Mouse (Mus musculus) kidney, embryonic 15.5 days (tissue): ENCODE measurements around the gene Rap2a. TPM values are rescaled to one million over a fixed set of nuclear protein-coding genes. Genes with fewer than 3 reads are reported as not detected.

ENCODE experiments used
- ATAC-seq: fragments of 200-750 bp; cut with Nextera tagmentation; replicated peaks from 2 replicates; pipeline ENCODE4 v1.8.0; 2017; ENCODE audit warnings: moderate TSS enrichment; ENCODE audit not compliant: low FRiP score
- H3K27ac ChIP-seq: fragments of 300-500 bp; sonication (generic); 2 replicates; pipeline ENCODE4 v1.5.1; 2015; ENCODE audit warnings: mild to moderate bottlenecking, inconsistent platforms
- H3K27me3 ChIP-seq: fragments of 300-500 bp; sonication (generic); 2 replicates; pipeline ENCODE4 v1.6.1; 2015; ENCODE audit warnings: inconsistent platforms
- H3K36me3 ChIP-seq: fragments of 300-500 bp; sonication (generic); 2 replicates; pipeline ENCODE4 v1.6.1; 2015; ENCODE audit warnings: inconsistent platforms
- H3K4me1 ChIP-seq: fragments of 300-500 bp; sonication (generic); 2 replicates; pipeline ENCODE4 v1.6.1; 2015; ENCODE audit warnings: inconsistent platforms
- H3K4me2 ChIP-seq: fragments of 300-500 bp; sonication (generic); 2 replicates; pipeline ENCODE4 v1.6.1; 2015; ENCODE audit warnings: moderate library complexity, mild to moderate bottlenecking, inconsistent platforms
- H3K4me3 ChIP-seq: fragments of 300-500 bp; sonication (generic); replicated peaks from 2 replicates; pipeline ENCODE4 v1.5.1; 2015; ENCODE audit warnings: mild to moderate bottlenecking, inconsistent platforms
- H3K9ac ChIP-seq: fragments of 300-500 bp; sonication (generic); 2 replicates; pipeline ENCODE4 v1.6.1; 2015; ENCODE audit warnings: mild to moderate bottlenecking, inconsistent platforms
- H3K9me3 ChIP-seq: fragments of 300-500 bp; sonication (generic); replicated peaks from 2 replicates; pipeline ENCODE4 v1.6.1; 2016; ENCODE audit warnings: inconsistent platforms
- WGBS: fragments of 180-500 bp; shearing (Covaris S2); methylation state at CpG from one replicate; pipeline ENCODE4 v1.1.7; 2015; ENCODE audit warnings: mixed read lengths; 5-methylcytosine and 5-hydroxymethylcytosine counted together
- polyA plus RNA-seq: library from polyadenylated mRNA; unstranded; fragments of >200 nt; fragmentation: Nextera tagmentation; extraction: Ambion mirVana; gene quantifications from 2 replicates; pipeline ENCODE4 v1.2.1, GENCODE M21; 2015

Gene Rap2a
- polyA plus RNA-seq, 1 experiment from 2014 or later, result 16.2 TPM

- Histone ChIP-seq H3K27ac (no peak overlapping the region), H3K27me3 (no peaks in the 10 kb centered on the region), H3K36me3 (no peaks in the 10 kb centered on the region), H3K9ac (no peak overlapping the region), H3K4me3 (no peak overlapping the region), H3K4me1 (no peaks in the 10 kb centered on the region), H3K4me2 (no peak overlapping the region), H3K9me3 (no peaks in the 10 kb centered on the region; the same call in 1 of the 2 replicates)
- 71% methylated on average over 1 of the region's 1 CpGs for WGBS
- no peak for ATAC-seq
Observed at GRCm38 (mm10) chr14:120519921-120520320, 41.7 kb downstream of the Rap2a start.

- H3K4me1 ChIP-seq, result no peaks in the 10 kb centered on the region
- 55% methylated on average over 3 of the region's 3 CpGs for WGBS
- no peak for ATAC-seq
- no peak overlapping the region for H3K27ac ChIP-seq
- H3K4me3 ChIP-seq, result no peak overlapping the region
- no peak overlapping the region for H3K9ac ChIP-seq
- no peaks in the 10 kb centered on the region; the same call in 1 of the 2 replicates for H3K9me3 ChIP-seq
- no peaks in the 10 kb centered on the region for H3K27me3 ChIP-seq
- no peaks in the 10 kb centered on the region for H3K36me3 ChIP-seq
- no peak overlapping the region for H3K4me2 ChIP-seq
Observed at GRCm38 (mm10) chr14:120520843-120521242, 42.6 kb downstream of the Rap2a start.

- H3K27me3 ChIP-seq, result no peaks in the 10 kb centered on the region
- 93% methylated on average over 5 of the region's 5 CpGs for WGBS
Observed at GRCm38 (mm10) chr14:120523296-120523695, 45.1 kb downstream of the Rap2a start.

GRCm38 (mm10) chr14:120525644-120526043 lies 47.4 kb downstream of the Rap2a start:
- WGBS, result 73% methylated on average over 2 of the region's 2 CpGs

More at GRCm38 (mm10) chr14:120523296-120523695, 45.1 kb downstream of the Rap2a start:
- Histone ChIP-seq H3K9me3 (no peaks in the 10 kb centered on the region), H3K9ac (no peak overlapping the region), H3K4me2 (no peak overlapping the region), H3K36me3 (no peaks in the 10 kb centered on the region), H3K27ac (no peak overlapping the region), H3K4me3 (no peak overlapping the region), H3K4me1 (no peaks in the 10 kb centered on the region)
- ATAC-seq, result no peak

GRCm38 (mm10) chr14:120533301-120533700 lies 55.1 kb downstream of the Rap2a start:
- 89% methylated on average over 3 of the region's 3 CpGs for WGBS
- no peak overlapping the region for H3K27ac ChIP-seq
- H3K4me1 ChIP-seq, result 0 out of 2 replicates have a peak, but pooled peaks cover 3% of the 10 kb centered on the region
- no peaks in the 10 kb centered on the region for H3K9me3 ChIP-seq
- no peak overlapping the region for H3K4me3 ChIP-seq
- ATAC-seq, result no peak
- H3K36me3 ChIP-seq, result no peaks in the 10 kb centered on the region
- no peak overlapping the region for H3K4me2 ChIP-seq
- H3K9ac ChIP-seq, result no peak overlapping the region
- no peaks in the 10 kb centered on the region for H3K27me3 ChIP-seq

More at GRCm38 (mm10) chr14:120525644-120526043, 47.4 kb downstream of the Rap2a start:
- no peak overlapping the region for H3K27ac ChIP-seq
- H3K27me3 ChIP-seq, result no peaks in the 10 kb centered on the region
- H3K9me3 ChIP-seq, result no peaks in the 10 kb centered on the region
- ATAC-seq, result no peak
- no peak overlapping the region for H3K4me3 ChIP-seq
- no peak overlapping the region for H3K4me2 ChIP-seq
- no peaks in the 10 kb centered on the region for H3K4me1 ChIP-seq
- no peaks in the 10 kb centered on the region for H3K36me3 ChIP-seq
- H3K9ac ChIP-seq, result no peak overlapping the region

- 55% methylated on average over 3 of the region's 3 CpGs for WGBS
Observed at GRCm38 (mm10) chr14:120534841-120535271, 56.6 kb downstream of the Rap2a start.

GRCm38 (mm10) chr14:120535446-120535845 lies 57.2 kb downstream of the Rap2a start:
- H3K4me3 ChIP-seq, result no peak overlapping the region
- H3K4me2 ChIP-seq, result no peak overlapping the region
- no peaks in the 10 kb centered on the region for H3K9me3 ChIP-seq
- ATAC-seq, result no peak
- 70% methylated on average over 4 of the region's 4 CpGs for WGBS
- no peaks in the 10 kb centered on the region for H3K27me3 ChIP-seq
- no peaks in the 10 kb centered on the region for H3K36me3 ChIP-seq
- H3K27ac ChIP-seq, result peak overlapping the region; percentile 52
- 0 out of 2 replicates have a peak, but pooled peaks cover 3% of the 10 kb centered on the region for H3K4me1 ChIP-seq
- no peak overlapping the region for H3K9ac ChIP-seq

More at GRCm38 (mm10) chr14:120534841-120535271, 56.6 kb downstream of the Rap2a start:
- H3K4me1 ChIP-seq, result 0 out of 2 replicates have a peak, but pooled peaks cover 3% of the 10 kb centered on the region
- H3K9ac ChIP-seq, result no peak overlapping the region
- H3K36me3 ChIP-seq, result no peaks in the 10 kb centered on the region
- H3K27me3 ChIP-seq, result no peaks in the 10 kb centered on the region
- no peak overlapping the region for H3K4me2 ChIP-seq
- no peaks in the 10 kb centered on the region for H3K9me3 ChIP-seq
- H3K27ac ChIP-seq, result peak overlapping the region; percentile 15; the same call in 1 of the 2 replicates
- H3K4me3 ChIP-seq, result no peak overlapping the region
- no peak for ATAC-seq

- H3K36me3 ChIP-seq, result no peaks in the 10 kb centered on the region
- WGBS, result 84% methylated on average over 3 of the region's 3 CpGs
- H3K27ac ChIP-seq, result peak overlapping the region; percentile 52; the same call in 1 of the 2 replicates
- no peaks in the 10 kb centered on the region for H3K9me3 ChIP-seq
- no peak overlapping the region for H3K4me3 ChIP-seq
- H3K4me2 ChIP-seq, result no peak overlapping the region
- no peaks in the 10 kb centered on the region for H3K27me3 ChIP-seq
- ATAC-seq, result no peak
- 0 out of 2 replicates have a peak, but pooled peaks cover 3% of the 10 kb centered on the region for H3K4me1 ChIP-seq
- no peak overlapping the region for H3K9ac ChIP-seq
Observed at GRCm38 (mm10) chr14:120535924-120536323, 57.7 kb downstream of the Rap2a start.

GRCm38 (mm10) chr14:120539128-120539527 lies 60.9 kb downstream of the Rap2a start:
- Histone ChIP-seq H3K4me2 (no peak overlapping the region), H3K27me3 (no peaks in the 10 kb centered on the region), H3K36me3 (no peaks in the 10 kb centered on the region), H3K4me1 (no peaks in the 10 kb centered on the region), H3K9ac (no peak overlapping the region), H3K27ac (no peak overlapping the region), H3K9me3 (no peaks in the 10 kb centered on the region), H3K4me3 (no peak overlapping the region)
- WGBS, result 78% methylated on average over 2 of the region's 2 CpGs
- no peak for ATAC-seq

- Histone ChIP-seq H3K27ac (no peak overlapping the region), H3K4me2 (no peak overlapping the region), H3K9me3 (no peaks in the 10 kb centered on the region), H3K36me3 (no peaks in the 10 kb centered on the region), H3K27me3 (no peaks in the 10 kb centered on the region), H3K9ac (no peak overlapping the region), H3K4me1 (no peaks in the 10 kb centered on the region), H3K4me3 (no peak overlapping the region)
- ATAC-seq, result 0 out of 2 replicates have a peak, but pooled peaks have one; percentile 43
- 43% methylated on average over 3 of the region's 3 CpGs for WGBS
Observed at GRCm38 (mm10) chr14:120539626-120540025, 61.4 kb downstream of the Rap2a start.

GRCm38 (mm10) chr14:120542445-120542844 lies 64.2 kb downstream of the Rap2a start:
- Histone ChIP-seq H3K36me3 (no peaks in the 10 kb centered on the region), H3K27ac (no peak overlapping the region), H3K4me2 (no peak overlapping the region), H3K4me1 (no peaks in the 10 kb centered on the region), H3K27me3 (no peaks in the 10 kb centered on the region), H3K9ac (no peak overlapping the region), H3K4me3 (no peak overlapping the region), H3K9me3 (no peaks in the 10 kb centered on the region)
- ATAC-seq, result no peak
- WGBS, result 76% methylated on average over 8 of the region's 8 CpGs

- ATAC-seq, result no peak
- WGBS, result 59% methylated on average over 3 of the region's 3 CpGs
- no peaks in the 10 kb centered on the region for H3K27me3 ChIP-seq
Observed at GRCm38 (mm10) chr14:120542976-120543375, 64.7 kb downstream of the Rap2a start.

GRCm38 (mm10) chr14:120543846-120544245 lies 65.6 kb downstream of the Rap2a start:
- ATAC-seq, result no peak
- Histone ChIP-seq H3K9ac (no peak overlapping the region), H3K27ac (no peak overlapping the region), H3K9me3 (no peaks in the 10 kb centered on the region), H3K4me2 (no peak overlapping the region), H3K4me1 (no peaks in the 10 kb centered on the region), H3K4me3 (no peak overlapping the region), H3K27me3 (no peaks in the 10 kb centered on the region), H3K36me3 (no peaks in the 10 kb centered on the region)
- 80% methylated on average over 6 of the region's 6 CpGs for WGBS

More at GRCm38 (mm10) chr14:120542976-120543375, 64.7 kb downstream of the Rap2a start:
- Histone ChIP-seq H3K4me1 (no peaks in the 10 kb centered on the region), H3K9me3 (no peaks in the 10 kb centered on the region), H3K4me3 (no peak overlapping the region), H3K4me2 (no peak overlapping the region), H3K9ac (no peak overlapping the region), H3K27ac (no peak overlapping the region), H3K36me3 (no peaks in the 10 kb centered on the region)
